Mouse (Mus musculus): ENCODE results near the gene Kctd5. TPM values are rescaled to one million over a fixed set of nuclear protein-coding genes. Genes with fewer than 3 reads are reported as not detected.
"Not testable (repeated sequence)": the region's sequence is repeated elsewhere in the genome, so short reads cannot be mapped to it uniquely, and the experiment has no call there.

Kctd5 gene
- 23.5 and 25.1 TPM in 2 replicates for polyA plus RNA-seq (2012; rRNA removed)

DNA sequence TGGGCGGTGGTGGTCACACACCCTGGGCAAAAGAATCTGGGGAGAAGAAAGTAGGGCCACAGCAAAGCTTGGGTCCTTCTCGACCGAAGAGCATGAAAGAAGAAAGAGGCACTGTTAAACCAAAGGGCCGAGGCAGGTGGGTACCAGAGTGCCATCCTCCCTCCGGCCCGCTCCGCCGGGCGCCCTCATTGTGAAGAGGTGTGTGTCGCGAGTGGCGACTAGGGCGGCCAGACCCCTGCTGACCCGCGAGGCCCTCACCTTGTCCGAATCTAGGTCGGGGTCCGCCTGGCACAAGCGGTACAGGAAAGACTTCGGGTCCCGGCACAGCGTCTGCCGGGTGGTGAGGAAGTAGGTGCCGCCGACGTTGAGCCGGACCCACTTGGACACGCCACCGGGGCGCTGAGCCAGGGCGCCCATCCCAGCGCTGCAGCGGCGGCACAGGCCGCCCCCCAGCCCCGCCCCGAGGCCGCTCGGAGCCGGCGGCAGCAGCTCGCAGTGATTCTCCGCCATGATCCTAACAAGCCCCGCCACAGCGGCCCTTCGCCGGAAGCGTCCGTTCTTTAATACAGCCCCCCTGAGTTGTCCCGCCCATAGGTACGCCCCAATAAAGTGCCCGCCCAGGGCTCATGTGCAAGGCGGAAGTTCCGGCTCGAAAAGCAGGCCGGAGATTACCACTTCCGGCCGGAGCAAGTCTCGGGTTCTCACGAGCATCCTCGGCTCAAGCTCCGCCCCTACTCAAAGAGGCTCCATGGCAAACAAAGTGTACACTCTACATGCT lies at the start of gene Kctd5:
Gene Kctd5, minus strand, starts transcription at position 567 of the 778 bp plus-strand sequence.
- H3K4me3 ChIP-seq (ENCODE audit: insufficient read depth, low read length), result peak within 1 kb of the TSS; percentile 79
- peaks cover 7% of the 10 kb centered on the region for H3K4me1 ChIP-seq (ENCODE audit: control insufficient read depth, insufficient read depth, low read length)
- TF ChIP-seq POLR2A (IDR thresholded peaks at IDR 0.05; ENCODE audit: extremely low read depth, insufficient read depth, low read length), result peak; percentile 85
- TF ChIP-seq CTCF (IDR thresholded peaks at IDR 0.05; ENCODE audit: extremely low read depth, insufficient read depth, low read length), result no peak
- H3K27ac ChIP-seq (ENCODE audit: insufficient read depth, low read length), result peak within 1 kb of the TSS; percentile 18; the same call in 1 of the 2 replicates

DNA sequence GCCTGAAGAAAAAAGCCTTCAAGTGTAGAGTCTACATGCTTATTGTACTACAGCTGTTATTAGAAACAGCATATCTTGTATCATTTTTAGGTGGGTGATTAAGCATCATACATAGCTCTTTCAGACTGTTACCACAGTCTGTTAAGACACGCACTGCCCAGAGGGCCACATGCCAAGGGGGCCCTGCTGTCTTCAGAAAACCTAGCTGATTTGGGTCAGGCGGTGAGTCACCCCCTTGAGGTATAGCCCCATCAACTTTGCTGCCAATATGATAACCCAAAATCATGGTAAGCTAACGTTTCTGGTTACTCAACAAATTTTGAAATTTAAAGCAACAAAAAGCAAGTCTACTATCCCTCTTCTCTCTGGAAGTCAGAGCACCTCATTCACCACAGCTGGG lies 46.2 kb upstream of the Kctd5 start:
- Histone ChIP-seq H3K4me1 (ENCODE audit: control insufficient read depth, insufficient read depth, low read length) (peaks cover 11% of the 10 kb centered on the region; the same call in 1 of the 2 replicates), H3K4me3 (ENCODE audit: insufficient read depth, low read length) (no peak overlapping the region), H3K27ac (ENCODE audit: insufficient read depth, low read length) (no peak overlapping the region)
- TF ChIP-seq CTCF (IDR thresholded peaks at IDR 0.05; ENCODE audit: extremely low read depth, insufficient read depth, low read length), result no peak
- no peak for TF ChIP-seq POLR2A (IDR thresholded peaks at IDR 0.05; ENCODE audit: extremely low read depth, insufficient read depth, low read length)

DNA sequence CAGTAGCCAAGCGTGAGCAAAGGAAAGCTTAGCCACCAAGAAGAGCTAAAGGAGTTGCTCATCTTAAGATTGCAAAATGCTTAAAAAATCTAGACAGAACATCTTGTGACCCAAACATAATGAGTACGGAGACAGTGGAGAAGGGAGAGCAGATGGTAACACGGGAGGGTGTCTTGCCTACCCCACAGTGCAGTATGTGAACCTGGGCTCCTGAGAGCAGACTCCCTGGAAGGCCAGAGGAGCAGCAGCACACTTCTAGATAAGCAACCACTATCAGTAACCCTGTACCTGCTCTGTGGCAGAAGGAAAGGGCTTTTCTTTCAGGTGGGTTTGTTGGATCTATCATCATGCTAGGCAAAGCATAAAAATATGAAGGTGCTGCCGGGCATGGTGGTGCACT lies 39.7 kb upstream of the Kctd5 start:
- H3K4me1 ChIP-seq (ENCODE audit: control insufficient read depth, insufficient read depth, low read length), result peaks cover 17% of the 10 kb centered on the region; the same call in 1 of the 2 replicates
- no peak overlapping the region for H3K4me3 ChIP-seq (ENCODE audit: insufficient read depth, low read length)
- H3K27ac ChIP-seq (ENCODE audit: insufficient read depth, low read length), result no peak overlapping the region
- TF ChIP-seq CTCF (IDR thresholded peaks at IDR 0.05; ENCODE audit: extremely low read depth, insufficient read depth, low read length), result no peak
- TF ChIP-seq POLR2A (IDR thresholded peaks at IDR 0.05; ENCODE audit: extremely low read depth, insufficient read depth, low read length), result no peak

DNA sequence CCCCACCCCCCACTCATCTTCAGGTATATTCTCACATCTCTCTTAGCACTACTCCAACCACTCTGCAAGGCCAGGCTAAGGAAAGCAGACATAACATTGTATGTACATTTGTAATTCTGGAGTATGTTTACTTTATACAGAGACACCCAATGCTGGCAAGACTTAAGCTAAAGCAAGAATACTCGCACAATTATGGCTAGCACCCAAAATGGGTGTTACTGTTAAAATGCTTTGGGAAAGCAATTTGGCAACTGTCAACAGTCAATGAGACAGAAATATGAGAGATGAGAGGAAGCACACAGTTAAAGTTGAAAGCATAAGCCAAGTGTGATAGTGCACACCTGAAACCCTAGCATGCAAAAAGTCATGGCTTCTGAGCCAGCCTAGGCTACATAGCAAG lies 38.0 kb upstream of the Kctd5 start:
- peaks cover 13% of the 10 kb centered on the region; the same call in 1 of the 2 replicates for H3K4me1 ChIP-seq (ENCODE audit: control insufficient read depth, insufficient read depth, low read length)
- no peak overlapping the region for H3K4me3 ChIP-seq (ENCODE audit: insufficient read depth, low read length)
- H3K27ac ChIP-seq (ENCODE audit: insufficient read depth, low read length), result no peak overlapping the region
- TF ChIP-seq POLR2A (IDR thresholded peaks at IDR 0.05; ENCODE audit: extremely low read depth, insufficient read depth, low read length) (no peak), CTCF (IDR thresholded peaks at IDR 0.05; ENCODE audit: extremely low read depth, insufficient read depth, low read length) (no peak)

DNA sequence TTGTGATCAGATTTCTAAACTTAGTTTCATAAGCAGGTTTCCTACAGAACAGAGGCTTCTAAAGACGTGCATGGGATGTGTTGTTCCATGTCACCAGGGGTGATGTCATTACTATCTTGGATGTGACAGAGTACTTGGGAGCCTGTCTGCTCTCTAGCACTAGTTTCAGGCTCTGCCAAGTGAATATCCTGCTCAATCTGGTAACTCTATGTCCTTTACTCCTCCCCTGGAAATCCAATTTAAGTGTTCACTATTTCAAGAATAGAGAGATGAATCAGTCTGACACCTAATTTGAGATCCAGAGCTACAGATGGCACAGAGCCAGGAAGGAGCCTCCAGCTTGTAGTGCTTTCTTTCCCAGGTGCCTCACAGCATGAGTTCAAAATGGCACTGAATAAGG lies 35.6 kb upstream of the Kctd5 start:
- H3K27ac ChIP-seq (ENCODE audit: insufficient read depth, low read length), result 0 out of 2 replicates have a peak overlapping the region, but pooled peaks have one; percentile 59
- peaks cover 8% of the 10 kb centered on the region; the same call in 1 of the 2 replicates for H3K4me1 ChIP-seq (ENCODE audit: control insufficient read depth, insufficient read depth, low read length)
- H3K4me3 ChIP-seq (ENCODE audit: insufficient read depth, low read length), result no peak overlapping the region
- no peak for TF ChIP-seq CTCF (IDR thresholded peaks at IDR 0.05; ENCODE audit: extremely low read depth, insufficient read depth, low read length)
- no peak for TF ChIP-seq POLR2A (IDR thresholded peaks at IDR 0.05; ENCODE audit: extremely low read depth, insufficient read depth, low read length)

DNA sequence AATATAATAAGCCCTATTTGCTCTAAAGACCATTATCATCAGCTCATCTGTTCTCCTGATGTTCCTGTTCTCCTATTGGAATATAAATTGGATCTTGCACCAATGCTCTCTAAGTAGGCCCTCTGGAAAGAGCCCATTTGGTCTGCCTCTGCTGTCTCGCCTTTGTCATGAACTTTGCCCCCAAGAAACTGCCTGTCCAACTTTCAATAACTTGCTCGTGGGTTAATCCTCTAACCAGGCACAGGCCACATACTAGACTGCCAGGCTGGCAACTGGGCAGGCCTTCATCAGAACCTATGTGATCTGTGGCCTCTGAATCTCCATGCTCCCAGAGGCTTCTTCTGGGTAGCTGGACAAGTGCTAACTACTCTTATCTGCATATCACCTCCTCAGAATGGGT lies 31.8 kb upstream of the Kctd5 start:
- Histone ChIP-seq H3K27ac (ENCODE audit: insufficient read depth, low read length) (no peak overlapping the region), H3K4me1 (ENCODE audit: control insufficient read depth, insufficient read depth, low read length) (peaks cover 6% of the 10 kb centered on the region; the same call in 1 of the 2 replicates), H3K4me3 (ENCODE audit: insufficient read depth, low read length) (no peak overlapping the region)
- TF ChIP-seq POLR2A (IDR thresholded peaks at IDR 0.05; ENCODE audit: extremely low read depth, insufficient read depth, low read length) (no peak), CTCF (IDR thresholded peaks at IDR 0.05; ENCODE audit: extremely low read depth, insufficient read depth, low read length) (no peak)

DNA sequence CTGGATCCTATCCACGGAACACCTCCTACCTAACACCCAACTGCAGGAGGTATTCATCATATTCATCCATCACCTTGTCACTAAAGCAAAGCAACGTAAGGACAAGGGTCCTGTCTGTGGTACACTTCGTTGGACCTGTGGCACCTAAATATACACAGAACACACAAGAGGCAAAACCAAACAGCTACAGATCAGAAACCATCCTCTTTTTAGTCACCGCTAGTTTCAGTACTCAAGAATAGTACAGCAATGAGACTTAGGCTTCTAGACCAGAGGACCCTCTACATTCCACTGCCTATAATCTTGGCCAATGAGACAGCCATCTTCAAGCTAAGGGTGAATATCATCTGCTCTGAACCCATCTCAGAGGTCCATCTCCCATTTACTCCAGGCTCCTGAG lies 25.1 kb upstream of the Kctd5 start:
- no peak for TF ChIP-seq CTCF (IDR thresholded peaks at IDR 0.05; ENCODE audit: extremely low read depth, insufficient read depth, low read length)
- TF ChIP-seq POLR2A (IDR thresholded peaks at IDR 0.05; ENCODE audit: extremely low read depth, insufficient read depth, low read length), result no peak
- no peaks in the 10 kb centered on the region for H3K4me1 ChIP-seq (ENCODE audit: control insufficient read depth, insufficient read depth, low read length)

DNA sequence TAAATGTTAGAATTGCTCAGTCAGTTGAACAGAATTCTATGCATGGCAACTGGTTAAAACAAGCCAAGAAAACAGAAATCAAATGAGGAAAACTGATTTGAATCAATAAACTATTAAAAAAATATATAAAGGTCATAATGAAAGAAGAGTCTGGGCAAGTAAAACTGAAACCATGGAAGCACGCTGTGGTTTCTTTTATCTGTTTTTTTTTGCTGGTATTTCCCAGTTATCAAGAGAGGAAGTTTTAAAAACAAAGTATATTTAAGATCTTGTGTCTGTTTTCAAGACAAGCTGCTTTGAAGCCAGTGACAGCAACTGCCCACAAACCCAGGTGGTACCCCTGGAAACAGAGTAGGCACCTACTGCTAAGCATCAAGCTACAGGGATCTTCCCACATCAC lies 17.3 kb upstream of the Kctd5 start:
- H3K27ac ChIP-seq (ENCODE audit: insufficient read depth, low read length), result no peak overlapping the region
- TF ChIP-seq POLR2A (IDR thresholded peaks at IDR 0.05; ENCODE audit: extremely low read depth, insufficient read depth, low read length), result no peak
- no peak for TF ChIP-seq CTCF (IDR thresholded peaks at IDR 0.05; ENCODE audit: extremely low read depth, insufficient read depth, low read length)
- no peaks in the 10 kb centered on the region; the same call in 1 of the 2 replicates for H3K4me1 ChIP-seq (ENCODE audit: control insufficient read depth, insufficient read depth, low read length)
- no peak overlapping the region for H3K4me3 ChIP-seq (ENCODE audit: insufficient read depth, low read length)

More for the DNA sequence above, 25.1 kb upstream of the Kctd5 start:
- Histone ChIP-seq H3K27ac (ENCODE audit: insufficient read depth, low read length) (no peak overlapping the region), H3K4me3 (ENCODE audit: insufficient read depth, low read length) (no peak overlapping the region)

DNA sequence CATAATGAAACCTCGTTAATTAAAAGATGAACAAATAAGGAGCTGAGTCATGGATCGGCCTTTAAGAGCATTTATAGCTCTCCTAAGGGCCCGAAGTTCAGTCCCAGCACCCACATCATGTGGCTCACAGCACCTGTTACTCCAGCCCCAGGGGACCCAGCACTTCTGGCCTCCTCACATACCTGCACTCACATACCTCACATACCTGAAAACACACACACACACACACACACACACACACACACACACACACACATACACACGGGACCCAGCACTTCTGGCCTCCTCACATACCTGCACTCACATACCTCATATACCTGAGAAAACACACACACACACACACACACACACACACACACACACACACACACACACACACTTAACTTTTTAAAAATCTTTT lies 13.1 kb upstream of the Kctd5 start:
- H3K27ac ChIP-seq (ENCODE audit: insufficient read depth, low read length); H3K4me1 ChIP-seq (ENCODE audit: control insufficient read depth, insufficient read depth, low read length); H3K4me3 ChIP-seq (ENCODE audit: insufficient read depth, low read length): not testable (repeated sequence)

DNA sequence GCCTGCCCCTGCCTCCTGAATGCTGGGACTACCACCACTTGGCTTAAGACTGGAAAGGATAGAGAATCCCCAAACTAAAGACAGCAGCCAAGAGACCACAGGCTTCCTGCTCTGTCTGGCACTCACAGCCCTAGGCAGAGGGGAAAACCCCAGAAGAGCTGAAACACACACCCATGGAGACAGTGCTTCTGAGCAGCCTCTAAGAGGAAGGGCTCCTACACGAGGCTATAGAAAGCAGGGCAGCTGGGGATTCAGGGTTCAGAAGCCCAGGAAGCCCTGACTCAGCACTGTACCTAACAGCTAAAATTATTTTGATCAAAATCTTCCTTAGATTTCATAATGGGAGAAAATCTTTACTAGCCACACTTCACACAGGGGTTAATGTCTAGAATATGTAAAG lies 11.3 kb upstream of the Kctd5 start:
- no peak overlapping the region for H3K4me3 ChIP-seq (ENCODE audit: insufficient read depth, low read length)
- TF ChIP-seq CTCF (IDR thresholded peaks at IDR 0.05; ENCODE audit: extremely low read depth, insufficient read depth, low read length) (no peak), POLR2A (IDR thresholded peaks at IDR 0.05; ENCODE audit: extremely low read depth, insufficient read depth, low read length) (no peak)
- no peak overlapping the region for H3K27ac ChIP-seq (ENCODE audit: insufficient read depth, low read length)
- H3K4me1 ChIP-seq (ENCODE audit: control insufficient read depth, insufficient read depth, low read length), result no peaks in the 10 kb centered on the region

Data from cortical plate, adult 2 months (tissue).